Mouse (Mus musculus): ENCODE measurements around the gene Ly6g6e. TPM values are rescaled to one million over a fixed set of nuclear protein-coding genes. Genes with fewer than 3 reads are reported as not detected.

The Ly6g6e gene
- polyA plus RNA-seq, 1 experiment, result not detected

Other genes starting within 250 kb of the Ly6g6e start
- 62.8 and 63.3 TPM in 2 replicates for gene Stk19, start 240.0 kb upstream of the Ly6g6e start, polyA plus RNA-seq (2012; ENCODE audit: low replicate concordance)
- 50.7 and 116 TPM in 2 replicates for gene Dxo, start 239.9 kb upstream of the Ly6g6e start, polyA plus RNA-seq (2012; ENCODE audit: low replicate concordance)
- 53.7 and 54.2 TPM in 2 replicates for gene Skiv2l, start 226.7 kb upstream of the Ly6g6e start, polyA plus RNA-seq (2012; ENCODE audit: low replicate concordance)
- 121 and 205 TPM in 2 replicates for gene Nelfe, start 226.5 kb upstream of the Ly6g6e start, polyA plus RNA-seq (2012; ENCODE audit: low replicate concordance)
- 0.41 and 1.5 TPM in 2 replicates for gene Cfb, start 214.4 kb upstream of the Ly6g6e start, polyA plus RNA-seq (2012; ENCODE audit: low replicate concordance)
- gene Zbtb12, start 197.4 kb upstream of the Ly6g6e start, polyA plus RNA-seq (2012; ENCODE audit: low replicate concordance), result 6.4 and 10.1 TPM in 2 replicates
- gene Gm20547, start 194.9 kb upstream of the Ly6g6e start, polyA plus RNA-seq (2012; ENCODE audit: low replicate concordance), result 0.10 TPM in 1 of 2 replicates, not detected in the other
- 1.3 and 3.9 TPM in 2 replicates for gene C2, start 178.6 kb upstream of the Ly6g6e start, polyA plus RNA-seq (2012; ENCODE audit: low replicate concordance)
- gene Ehmt2, start 178.4 kb upstream of the Ly6g6e start, polyA plus RNA-seq (2012; ENCODE audit: low replicate concordance), result 427 and 438 TPM in 2 replicates
- gene Slc44a4, start 162.4 kb upstream of the Ly6g6e start, polyA plus RNA-seq (2012; ENCODE audit: low replicate concordance), result not detected in 2 replicates
- gene Neu1, start 145.6 kb upstream of the Ly6g6e start, polyA plus RNA-seq (2012; ENCODE audit: low replicate concordance), result 22.5 and 43.0 TPM in 2 replicates
- gene Hspa1b, start 117.7 kb upstream of the Ly6g6e start, polyA plus RNA-seq (2012; ENCODE audit: low replicate concordance), result 16.5 and 41.3 TPM in 2 replicates
- gene Gm20481, start 107.0 kb upstream of the Ly6g6e start, polyA plus RNA-seq (2012; ENCODE audit: low replicate concordance), result not detected in 2 replicates
- 3.5 and 6.7 TPM in 2 replicates for gene Hspa1a, start 104.7 kb upstream of the Ly6g6e start, polyA plus RNA-seq (2012; ENCODE audit: low replicate concordance)
- not detected in 2 replicates for gene Hspa1l, start 104.2 kb upstream of the Ly6g6e start, polyA plus RNA-seq (2012; ENCODE audit: low replicate concordance)
- gene Lsm2, start 95.0 kb upstream of the Ly6g6e start, polyA plus RNA-seq (2012; ENCODE audit: low replicate concordance), result 146 and 328 TPM in 2 replicates
- gene Vars, start 75.9 kb upstream of the Ly6g6e start, polyA plus RNA-seq (2012; ENCODE audit: low replicate concordance), result 1,671 and 2,394 TPM in 2 replicates
- gene Vwa7, start 60.3 kb upstream of the Ly6g6e start, polyA plus RNA-seq (2012; ENCODE audit: low replicate concordance), result 1.2 and 1.8 TPM in 2 replicates
- gene Sapcd1, start 48.9 kb upstream of the Ly6g6e start, polyA plus RNA-seq (2012; ENCODE audit: low replicate concordance), result 8.2 and 32.0 TPM in 2 replicates
- 33.3 and 82.0 TPM in 2 replicates for gene Msh5, start 30.2 kb upstream of the Ly6g6e start, polyA plus RNA-seq (2012; ENCODE audit: low replicate concordance)
- 197 and 295 TPM in 2 replicates for gene Clic1, start 26.9 kb upstream of the Ly6g6e start, polyA plus RNA-seq (2012; ENCODE audit: low replicate concordance)
- gene Ddah2, start 17.9 kb upstream of the Ly6g6e start, polyA plus RNA-seq (2012; ENCODE audit: low replicate concordance), result 22.4 and 54.0 TPM in 2 replicates
- gene Ly6g6c, start 11.5 kb upstream of the Ly6g6e start, polyA plus RNA-seq (2012; ENCODE audit: low replicate concordance), result 0.34 TPM in 1 of 2 replicates, not detected in the other
- gene Mpig6b, start 10.7 kb upstream of the Ly6g6e start, polyA plus RNA-seq (2012; ENCODE audit: low replicate concordance), result 0.27 and 0.54 TPM in 2 replicates
- gene Ly6g6d, start 1.2 kb downstream of the Ly6g6e start, polyA plus RNA-seq (2012; ENCODE audit: low replicate concordance), result not detected in 2 replicates
- gene Ly6g6f, start 8.7 kb downstream of the Ly6g6e start, polyA plus RNA-seq (2012; ENCODE audit: low replicate concordance), result 0.31 TPM in 1 of 2 replicates, not detected in the other
- 312 and 354 TPM in 2 replicates for gene Abhd16a, start 12.4 kb downstream of the Ly6g6e start, polyA plus RNA-seq (2012; ENCODE audit: low replicate concordance)
- not detected in 2 replicates for gene Ly6g5c, start 31.4 kb downstream of the Ly6g6e start, polyA plus RNA-seq (2012; ENCODE audit: low replicate concordance)
- gene Ly6g5b, start 38.5 kb downstream of the Ly6g6e start, polyA plus RNA-seq (2012; ENCODE audit: low replicate concordance), result 0.71 TPM in 1 of 2 replicates, not detected in the other
- gene Gpank1, start 44.6 kb downstream of the Ly6g6e start, polyA plus RNA-seq (2012; ENCODE audit: low replicate concordance), result 76.3 and 112 TPM in 2 replicates
- 69.5 and 70.4 TPM in 2 replicates for gene Csnk2b, start 45.2 kb downstream of the Ly6g6e start, polyA plus RNA-seq (2012; ENCODE audit: low replicate concordance)
- gene D17H6S53E, start 49.5 kb downstream of the Ly6g6e start, polyA plus RNA-seq (2012; ENCODE audit: low replicate concordance), result 9.5 and 12.1 TPM in 2 replicates
- 0.24 TPM in 1 of 2 replicates, not detected in the other for gene Apom, start 55.1 kb downstream of the Ly6g6e start, polyA plus RNA-seq (2012; ENCODE audit: low replicate concordance)
- 803 and 946 TPM in 2 replicates for gene Bag6, start 58.3 kb downstream of the Ly6g6e start, polyA plus RNA-seq (2012; ENCODE audit: low replicate concordance)
- gene Prrc2a, start 88.0 kb downstream of the Ly6g6e start, polyA plus RNA-seq (2012; ENCODE audit: low replicate concordance), result 1,544 and 3,522 TPM in 2 replicates
- gene Aif1, start 99.2 kb downstream of the Ly6g6e start, polyA plus RNA-seq (2012; ENCODE audit: low replicate concordance), result 1.9 and 3.8 TPM in 2 replicates
- 1.1 and 24.0 TPM in 2 replicates for gene Lst1, start 111.5 kb downstream of the Ly6g6e start, polyA plus RNA-seq (2012; ENCODE audit: low replicate concordance)
- gene Ltb, start 117.5 kb downstream of the Ly6g6e start, polyA plus RNA-seq (2012; ENCODE audit: low replicate concordance), result 75.8 and 165 TPM in 2 replicates
- 2.6 and 2.7 TPM in 2 replicates for gene Tnf, start 125.1 kb downstream of the Ly6g6e start, polyA plus RNA-seq (2012; ENCODE audit: low replicate concordance)
- gene Lta, start 128.4 kb downstream of the Ly6g6e start, polyA plus RNA-seq (2012; ENCODE audit: low replicate concordance), result 4.2 and 5.6 TPM in 2 replicates
- not detected in 2 replicates for gene Gm16181, start 143.9 kb downstream of the Ly6g6e start, polyA plus RNA-seq (2012; ENCODE audit: low replicate concordance)
- gene Atp6v1g2, start 156.8 kb downstream of the Ly6g6e start, polyA plus RNA-seq (2012; ENCODE audit: low replicate concordance), result 0.69 and 1.2 TPM in 2 replicates
- gene Nfkbil1, start 158.9 kb downstream of the Ly6g6e start, polyA plus RNA-seq (2012; ENCODE audit: low replicate concordance), result 31.5 and 40.3 TPM in 2 replicates
- 114 and 195 TPM in 2 replicates for gene Ddx39b, start 164.8 kb downstream of the Ly6g6e start, polyA plus RNA-seq (2012; ENCODE audit: low replicate concordance)
- gene H2-D1, start 185.8 kb downstream of the Ly6g6e start, polyA plus RNA-seq (2012; ENCODE audit: low replicate concordance), result 138 and 236 TPM in 2 replicates
- 2.6 and 3.1 TPM in 2 replicates for gene H2-Q1, start 243.5 kb downstream of the Ly6g6e start, polyA plus RNA-seq (2012; ENCODE audit: low replicate concordance)

Measured in leukemia stem cell, adult 10-12 weeks (primary cell).